Mouse (Mus musculus) embryonic facial prominence, embryonic 14.5 days (tissue): Measurements from ENCODE around the gene Proz. TPM values are rescaled to one million over a fixed set of nuclear protein-coding genes. Genes with fewer than 3 reads are reported as not detected.

Experiments
- polyA plus RNA-seq: library from polyadenylated mRNA; unstranded; fragments of >200 nt; fragmentation: Nextera tagmentation; extraction: Ambion mirVana; gene quantifications from 2 replicates; pipeline ENCODE4 v1.2.1, GENCODE M21; 2014

Proz gene
- polyA plus RNA-seq, 1 experiment from 2014 or later, result 0.24 TPM

Other genes starting within 250 kb of the Proz start
- 20.3 and 21.2 TPM in 2 replicates for gene Mcf2l, start 187.1 kb upstream of the Proz start, polyA plus RNA-seq
- gene F7, start 34.9 kb upstream of the Proz start, polyA plus RNA-seq, result not detected in 2 replicates
- gene F10, start 23.6 kb upstream of the Proz start, polyA plus RNA-seq, result 0.38 and 0.48 TPM in 2 replicates
- gene Pcid2, start 44.5 kb downstream of the Proz start, polyA plus RNA-seq, result 32.6 and 34.7 TPM in 2 replicates
- gene Cul4a, start 44.7 kb downstream of the Proz start, polyA plus RNA-seq, result 115 and 117 TPM in 2 replicates
- gene Lamp1, start 98.2 kb downstream of the Proz start, polyA plus RNA-seq, result 367 TPM in 2 replicates
- 13.6 and 14.5 TPM in 2 replicates for gene Grtp1, start 139.7 kb downstream of the Proz start, polyA plus RNA-seq
- gene Adprhl1, start 193.2 kb downstream of the Proz start, polyA plus RNA-seq, result 13.9 and 18.1 TPM in 2 replicates
- 27.5 and 28.7 TPM in 2 replicates for gene Dcun1d2, start 227.2 kb downstream of the Proz start, polyA plus RNA-seq
- 44.5 and 45.4 TPM in 2 replicates for gene Tmco3, start 227.3 kb downstream of the Proz start, polyA plus RNA-seq